Mouse (Mus musculus) megakaryocyte-erythroid progenitor cell, adult 5-6 weeks (primary cell): Measurements from ENCODE around the gene Zfp451. TPM values are rescaled to one million over a fixed set of nuclear protein-coding genes. Genes with fewer than 3 reads are reported as not detected.

Experiments used
- ATAC-seq: replicated peaks from 2 replicates; pipeline ENCODE4 v1.8.0; 2016; ENCODE audit warnings: mild to moderate bottlenecking, inconsistent platforms; ENCODE audit not compliant: severe bottlenecking, poor library complexity, low FRiP score, low TSS enrichment
- total RNA-seq, 2 experiments: library from RNA; stranded (forward) in 1 of 2; stranded (reverse) in 1 of 2; fragments of 200-1000, 215-1000 nt in 1 of 2; fragments of >200 nt in 1 of 2; fragmentation: Nextera tagmentation in 1 of 2; gene quantifications; 2 replicates each; pipeline ENCODE4 v1.2.3; 2014 to 2017

The Zfp451 gene
- total RNA-seq (2014; fragmentation: Nextera tagmentation): 39.7 and 44.7 TPM in 2 replicates
- 18.7 and 37.2 TPM in 2 replicates for total RNA-seq (2017)

DNA sequence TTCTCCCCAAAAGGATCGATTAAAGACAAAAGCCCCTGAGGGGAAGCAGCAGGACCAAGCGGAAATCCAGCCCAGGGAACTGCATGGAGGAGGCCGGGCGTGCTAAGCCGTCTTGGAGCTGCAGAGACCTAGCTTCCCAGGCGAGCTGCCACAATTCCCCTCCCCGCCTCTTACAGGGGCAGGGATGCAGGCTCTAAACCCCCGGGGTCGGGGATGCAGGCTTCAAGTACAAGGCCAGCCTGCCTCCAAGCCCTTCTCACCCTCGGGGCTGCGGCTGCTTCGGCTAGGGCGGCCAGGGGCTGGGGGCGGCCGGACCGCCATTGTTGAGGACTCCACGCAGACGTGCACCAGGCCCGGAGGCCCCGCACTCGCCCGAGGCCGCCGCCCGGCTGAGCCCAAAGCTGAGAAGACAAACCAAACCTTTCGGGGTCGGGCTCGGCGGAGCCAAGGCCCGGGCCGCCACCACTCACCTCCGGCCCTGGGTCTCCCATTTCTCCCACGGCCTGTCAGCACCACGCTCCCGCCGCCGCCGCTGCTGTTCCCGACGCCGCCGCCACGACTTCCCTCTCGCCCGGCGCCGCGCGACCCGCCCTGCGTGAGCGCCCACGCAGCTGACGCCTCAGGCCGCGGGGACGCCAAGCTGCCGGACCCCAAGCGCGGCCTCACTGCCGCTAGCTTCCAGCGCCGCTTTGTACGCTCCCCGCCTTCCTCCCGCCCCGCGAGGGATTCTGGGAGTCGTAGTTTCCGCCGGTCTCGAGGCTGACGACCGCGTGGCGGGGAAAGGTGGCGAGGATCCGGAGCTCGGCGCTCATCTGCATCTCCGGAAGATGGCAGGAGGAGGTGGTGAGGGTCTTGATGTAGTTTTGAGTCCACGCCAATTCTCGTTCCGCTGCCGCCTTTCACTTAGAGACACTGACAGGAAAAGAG, at the start of gene Zfp451:
Gene Zfp451 (minus strand): TSS at position 728 of the 927 bp plus-strand sequence.
- ATAC-seq: peak; percentile 92

GRCm38 (mm10) chr1:33846807-33847206, 32.4 kb upstream of the Zfp451 start:
- no peak for ATAC-seq

DNA sequence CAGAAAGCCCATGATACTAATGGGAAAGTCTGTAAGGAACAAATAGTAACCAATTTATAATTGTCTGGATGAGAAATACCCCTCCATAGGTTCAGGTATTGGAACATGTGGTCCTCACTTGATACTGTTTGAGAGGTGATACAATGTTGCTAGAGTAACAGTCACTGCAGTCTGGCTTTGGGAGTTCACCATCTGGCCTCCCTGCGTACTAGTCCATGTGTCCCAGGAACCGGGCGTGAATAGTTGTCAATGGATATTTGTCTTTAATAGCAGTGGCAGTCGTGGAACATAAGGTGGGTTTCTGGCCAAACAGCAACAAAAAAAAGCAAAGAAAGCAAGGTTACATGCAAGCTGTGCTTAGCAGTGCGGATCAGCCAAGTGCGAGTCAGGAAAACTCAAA, 29.4 kb upstream of the Zfp451 start:
- ATAC-seq: no peak

DNA sequence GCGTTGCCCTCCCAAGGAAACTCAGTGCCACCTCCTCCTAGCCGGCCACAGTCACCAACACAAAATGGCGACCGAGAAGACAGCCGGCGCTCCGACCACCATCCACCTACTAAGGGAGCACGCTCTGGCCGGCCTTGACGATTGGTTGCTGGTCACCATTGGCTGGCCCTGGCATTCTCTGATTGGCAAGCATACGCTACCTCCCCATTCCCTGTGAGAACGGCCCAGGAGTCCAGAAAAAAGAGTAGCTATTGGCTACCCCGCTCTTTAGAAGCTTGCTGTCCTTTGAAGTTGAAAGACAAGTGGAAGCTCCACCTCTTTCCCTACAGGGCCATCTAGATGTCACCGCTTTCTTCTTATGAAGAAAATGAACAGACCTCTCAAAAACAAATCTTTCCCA, 24.6 kb upstream of the Zfp451 start:
- 0 out of 2 replicates have a peak, but pooled peaks have one; percentile 50 for ATAC-seq

- no peak for ATAC-seq
Observed at GRCm38 (mm10) chr1:33830586-33830985, 16.2 kb upstream of the Zfp451 start.

- ATAC-seq: no peak
Observed at GRCm38 (mm10) chr1:33817931-33818330, 3.5 kb upstream of the Zfp451 start.

DNA sequence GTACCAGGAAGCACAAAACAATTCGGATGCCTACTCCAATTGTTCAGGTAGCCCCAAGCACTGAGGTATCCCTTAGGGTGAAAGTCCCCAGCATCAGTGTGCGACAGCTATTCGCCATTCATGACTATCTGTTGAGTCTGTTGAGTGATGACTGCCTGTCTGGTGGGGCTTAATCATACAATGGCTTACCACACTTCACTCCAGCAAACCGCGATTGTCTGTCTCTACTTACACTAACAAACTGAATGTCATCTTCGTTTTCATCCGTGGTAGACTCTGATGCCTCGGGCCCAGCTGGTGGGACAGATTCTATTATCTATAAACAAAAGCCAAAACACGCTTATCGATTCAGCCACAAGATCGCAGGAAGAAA, 914 bp downstream of the Zfp451 start:
- peak; percentile 73 for ATAC-seq

DNA sequence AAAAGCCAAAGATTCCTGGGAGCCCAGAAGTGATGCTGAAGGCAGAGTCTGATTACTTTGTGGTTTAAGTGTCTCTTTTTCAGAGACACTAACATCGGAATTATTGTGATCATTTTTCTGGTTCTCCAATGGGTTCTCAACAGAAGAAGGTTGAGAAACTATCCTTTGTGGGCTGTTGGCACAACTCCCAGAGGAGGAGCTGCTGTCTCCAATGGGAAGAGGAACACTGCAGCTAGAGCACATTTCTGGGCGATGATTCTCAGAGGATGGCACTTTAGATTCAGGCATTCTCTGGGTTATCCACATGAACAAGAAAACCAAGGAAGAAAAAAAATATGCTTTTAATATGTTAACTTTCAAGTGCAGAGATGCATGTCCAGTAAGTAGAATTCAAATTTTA, 11.1 kb downstream of the Zfp451 start:
- ATAC-seq: no peak

DNA sequence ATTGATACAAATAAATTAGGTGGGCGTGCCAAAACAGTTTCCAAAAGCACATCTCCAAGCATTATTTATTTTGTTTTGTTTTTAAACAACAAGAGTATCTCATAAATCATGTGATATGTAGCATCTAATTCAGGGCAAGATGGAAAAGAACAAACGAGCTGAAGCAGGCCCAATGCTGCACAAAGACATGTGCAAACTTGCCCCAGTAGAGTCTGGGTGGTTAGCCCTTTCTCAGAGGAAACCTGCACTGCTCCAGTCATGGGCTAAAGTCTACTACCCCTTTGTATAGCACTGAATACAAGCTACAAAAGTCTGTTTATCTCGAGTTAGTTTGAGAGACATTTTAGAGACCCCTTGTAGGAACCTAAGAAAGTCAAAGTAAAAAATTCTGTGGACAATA, 14.8 kb downstream of the Zfp451 start:
- ATAC-seq: no peak

DNA sequence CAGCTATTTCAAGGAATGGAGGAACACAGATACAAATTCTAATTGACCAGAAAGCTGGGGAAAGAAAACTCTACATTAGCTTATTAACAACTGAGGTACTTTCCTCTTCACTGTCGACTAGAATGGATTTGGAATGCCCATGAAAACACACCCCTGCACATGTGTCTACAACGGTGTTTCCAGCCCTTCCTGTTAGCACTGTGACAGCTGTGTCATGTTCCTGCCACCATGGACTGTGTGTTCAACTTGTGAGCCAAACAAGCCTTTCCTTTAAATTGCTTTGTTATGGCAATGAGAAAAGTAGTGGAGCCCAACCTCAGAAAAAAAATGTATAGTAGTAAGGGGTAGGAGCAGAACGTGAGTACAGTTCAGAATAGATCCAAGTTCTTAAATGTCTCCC, 25.9 kb downstream of the Zfp451 start:
- ATAC-seq: no peak

DNA sequence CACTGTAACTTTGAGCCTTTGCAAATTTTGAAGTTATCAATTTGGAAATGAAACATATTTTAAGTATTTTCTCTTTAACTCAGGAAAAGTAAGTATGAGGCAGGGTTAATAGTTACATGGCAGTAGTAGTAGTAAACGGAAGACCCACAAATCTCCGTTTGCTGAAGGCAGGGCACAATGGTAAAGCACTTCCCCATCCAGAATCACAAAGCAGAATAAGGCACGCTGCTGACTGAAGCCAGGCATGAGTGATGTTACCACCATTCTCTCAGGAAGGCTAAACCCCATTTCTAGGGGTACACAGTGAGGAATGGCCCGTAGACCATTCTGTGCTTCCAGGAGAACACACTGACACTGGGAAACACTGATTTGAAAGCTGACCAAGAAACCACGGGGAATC, 26.3 kb downstream of the Zfp451 start:
- no peak for ATAC-seq

DNA sequence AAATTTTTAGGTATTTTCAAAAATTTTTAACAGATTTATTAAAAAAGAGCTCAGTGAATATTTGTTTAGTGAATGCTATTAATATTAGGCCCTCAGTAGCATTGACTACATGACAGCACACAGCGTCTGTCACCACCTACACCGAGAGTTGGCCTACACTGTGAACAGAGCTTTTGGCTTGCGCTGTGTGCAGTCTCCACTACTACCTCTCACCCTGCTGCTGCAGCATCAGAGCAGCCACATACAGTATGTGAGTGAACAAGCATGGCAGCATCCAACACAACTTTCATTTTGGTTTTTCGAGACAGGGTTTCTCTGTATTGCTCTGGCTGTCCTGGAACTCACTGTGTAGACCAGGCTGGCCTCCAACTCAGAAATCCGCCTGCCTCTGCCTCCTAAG, 29.8 kb downstream of the Zfp451 start:
- no peak for ATAC-seq

GRCm38 (mm10) chr1:33776175-33776611, 38.2 kb downstream of the Zfp451 start:
- ATAC-seq: no peak

- no peak for ATAC-seq
Observed at GRCm38 (mm10) chr1:33772106-33772505, 42.3 kb downstream of the Zfp451 start.

DNA sequence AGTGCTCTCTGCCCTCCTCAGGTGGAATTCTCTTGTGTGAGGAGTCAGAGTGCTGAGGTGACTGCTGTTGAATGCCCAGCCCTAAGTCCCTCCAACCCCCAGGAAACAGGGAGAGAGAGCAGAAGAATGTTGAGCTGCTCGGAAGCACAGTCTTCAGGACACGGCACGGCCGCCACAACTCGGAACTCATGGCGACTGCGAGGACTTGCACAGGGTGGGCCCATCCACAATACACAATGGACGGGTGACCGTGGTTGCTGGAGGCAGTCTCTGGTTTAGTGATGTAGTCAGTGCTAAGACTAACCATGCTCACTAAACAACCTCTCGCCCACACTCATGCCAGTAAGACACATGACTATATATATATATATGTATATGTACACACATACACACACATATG, 42.8 kb downstream of the Zfp451 start:
- ATAC-seq: no peak

- no peak for ATAC-seq
Observed at GRCm38 (mm10) chr1:33768827-33769226, 45.6 kb downstream of the Zfp451 start.

- ATAC-seq: no peak
Observed at GRCm38 (mm10) chr1:33768091-33768787, 46.2 kb downstream of the Zfp451 start.

- ATAC-seq: no peak
Observed at GRCm38 (mm10) chr1:33766520-33767508, 47.6 kb downstream of the Zfp451 start.

DNA sequence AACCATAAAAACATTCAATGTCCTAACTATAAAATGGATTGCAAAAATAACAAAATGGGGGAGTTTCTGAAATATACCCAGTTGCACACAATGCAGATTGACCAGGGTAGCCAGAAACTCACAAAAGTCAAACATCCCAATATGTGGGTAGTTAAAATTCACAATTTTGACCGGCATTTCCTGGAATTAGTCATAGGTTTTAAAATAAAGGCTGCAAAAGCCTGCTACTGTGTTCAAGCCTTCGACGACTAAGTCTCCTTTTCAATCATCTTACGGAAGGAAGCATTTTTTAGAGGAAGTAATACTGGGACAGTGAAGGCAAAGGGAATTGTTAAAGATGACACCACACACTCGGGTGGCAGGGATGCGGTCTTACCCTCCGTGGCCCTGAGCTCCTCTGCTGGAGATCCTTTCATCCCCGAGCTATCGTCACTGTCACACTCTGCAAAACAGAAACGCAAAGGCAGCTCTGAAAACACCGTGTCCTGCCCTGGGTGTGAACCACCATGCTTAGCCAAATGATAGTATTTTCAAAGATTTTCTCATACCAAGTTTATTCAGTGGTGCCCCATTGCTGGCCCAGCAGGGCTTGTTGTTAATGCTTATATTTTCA, 48.8 kb downstream of the Zfp451 start:
- ATAC-seq: no peak
